Mouse (Mus musculus): Measurements from ENCODE around the gene Lancl2.

Gene Lancl2

GRCm38 (mm10) chr6:57767112-57767868 lies 65.0 kb downstream of the Lancl2 start:
- no peak for DNase-seq (ENCODE audit: low spot score in 2 of 2)

- no peak for DNase-seq (ENCODE audit: low spot score in 2 of 2)
Measured at GRCm38 (mm10) chr6:57768948-57769525, 66.7 kb downstream of the Lancl2 start.

GRCm38 (mm10) chr6:57770467-57771190 lies 68.3 kb downstream of the Lancl2 start:
- no peak for DNase-seq (ENCODE audit: low spot score in 2 of 2)

GRCm38 (mm10) chr6:57773792-57774191 lies 71.5 kb downstream of the Lancl2 start:
- DNase-seq (ENCODE audit: low spot score in 2 of 2) = no peak

DNA sequence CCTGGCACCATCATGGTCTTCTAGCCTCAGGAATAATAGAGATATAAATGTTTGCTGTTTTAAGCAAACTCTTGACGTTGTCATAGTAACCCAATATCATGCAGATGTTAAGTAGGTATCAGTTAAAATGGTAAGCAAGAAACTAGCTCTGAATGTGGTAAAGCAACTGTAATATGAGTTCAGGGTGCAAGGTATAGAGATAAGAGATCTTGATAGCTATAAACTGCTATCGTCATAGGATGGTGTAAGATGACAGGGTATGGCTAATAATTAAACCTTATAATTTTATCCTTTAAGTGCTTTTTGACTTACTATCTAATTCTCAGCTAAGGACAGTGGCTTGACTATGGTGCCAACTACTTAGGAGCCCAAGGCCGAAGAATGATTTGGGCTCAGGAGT lies 78.0 kb downstream of the Lancl2 start:
- DNase-seq (ENCODE audit: low spot score in 2 of 2) = no peak

GRCm38 (mm10) chr6:57782658-57783057 lies 80.3 kb downstream of the Lancl2 start:
- DNase-seq (ENCODE audit: low spot score in 2 of 2) = no peak

- no peak for DNase-seq (ENCODE audit: low spot score in 2 of 2)
Measured at GRCm38 (mm10) chr6:57784251-57784650, 81.9 kb downstream of the Lancl2 start.

DNA sequence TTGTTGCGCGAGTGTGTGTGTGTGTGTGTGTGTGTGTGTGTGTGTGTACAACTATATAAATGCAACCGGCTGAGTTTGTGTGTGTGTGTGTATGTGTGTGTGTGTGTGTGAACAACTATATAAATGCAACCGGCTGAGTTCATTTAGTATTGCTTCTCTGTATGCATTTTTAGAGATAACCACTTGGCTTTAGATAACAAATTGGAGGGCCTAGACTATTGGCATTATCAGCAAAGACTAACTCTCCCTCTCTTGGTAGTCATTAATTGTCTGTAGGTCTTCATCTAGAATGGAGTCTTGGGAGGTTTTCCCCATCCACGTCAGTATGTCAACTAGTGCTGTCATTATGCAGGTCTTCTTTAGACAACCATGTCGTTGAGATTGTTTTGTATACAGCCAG lies 85.0 kb downstream of the Lancl2 start:
- no peak for DNase-seq (ENCODE audit: low spot score in 2 of 2)
